Mouse (Mus musculus): Measurements from ENCODE around the gene Rbm44. TPM values are rescaled to one million over a fixed set of nuclear protein-coding genes. Genes with fewer than 3 reads are reported as not detected.

The Rbm44 gene
- 0.20 TPM for polyA plus RNA-seq (2017; shearing (Covaris generic))

GRCm38 (mm10) chr1:91144813-91145212 is at the start of gene Rbm44:
Rbm44 (plus strand) TSS chr1:91145089.

GRCm38 (mm10) chr1:91179533-91180173 is 34.8 kb downstream of the Rbm44 start, which contains the start of gene Ramp1:
Ramp1 (plus strand) TSS chr1:91179822.

Other genes starting within 250 kb of the Rbm44 start
- not detected for gene Mlph, start 230.0 kb upstream of the Rbm44 start, polyA plus RNA-seq (2017; shearing (Covaris generic))
- not detected for gene Prlh, start 192.0 kb upstream of the Rbm44 start, polyA plus RNA-seq (2017; shearing (Covaris generic))
- not detected for gene Rab17, start 175.4 kb upstream of the Rbm44 start, polyA plus RNA-seq (2017; shearing (Covaris generic))
- 270 TPM for gene Lrrfip1, start 146.4 kb upstream of the Rbm44 start, polyA plus RNA-seq (2017; shearing (Covaris generic))
- 10.5 TPM for gene Ramp1, start 34.7 kb downstream of the Rbm44 start, polyA plus RNA-seq (2017; shearing (Covaris generic))
- 53.2 TPM for gene Ube2f, start 105.2 kb downstream of the Rbm44 start, polyA plus RNA-seq (2017; shearing (Covaris generic))
- 20.5 TPM for gene Scly, start 153.2 kb downstream of the Rbm44 start, polyA plus RNA-seq (2017; shearing (Covaris generic))
- not detected for gene Espnl, start 177.0 kb downstream of the Rbm44 start, polyA plus RNA-seq (2017; shearing (Covaris generic))
- not detected for gene Klhl30, start 205.9 kb downstream of the Rbm44 start, polyA plus RNA-seq (2017; shearing (Covaris generic))
- gene Erfe, start 221.3 kb downstream of the Rbm44 start, polyA plus RNA-seq (2017; shearing (Covaris generic)): not detected

Measured in effector memory CD4-positive, alpha-beta T cell, adult 5 months (primary cell).